Comparison of ENCODE assay signal across 19 mouse cellular contexts in genomic region chr10:98562297-98562912, GRCm38 (mm10).
"Had no signal": no experiment of that assay in that cellular context is flagged by ENCODE, and none has a peak within 500 bp of the region (broad histone marks: within the 10 kb centered on the region; RNA-seq: fewer than 3 reads in every experiment).

No protein-coding gene starts in this region.

- H3K27ac ChIP-seq: liver, embryonic 12.5 days; liver, embryonic 14.5 days; midbrain, embryonic 10.5 days; midbrain, embryonic 12.5 days; neural tube, embryonic 13.5 days; neural tube, embryonic 15.5 days; stomach, embryonic 15.5 days; stomach, postnatal 0 days had no signal

- H3K27me3 ChIP-seq: liver, embryonic 12.5 days; midbrain, embryonic 12.5 days; neural tube, embryonic 13.5 days; neural tube, embryonic 15.5 days; stomach, embryonic 15.5 days had no signal

- H3K9ac ChIP-seq: liver, embryonic 12.5 days; liver, embryonic 14.5 days; midbrain, embryonic 12.5 days; neural tube, embryonic 13.5 days; neural tube, embryonic 15.5 days; stomach, embryonic 15.5 days had no signal

- H3K4me2 ChIP-seq: liver, embryonic 12.5 days; midbrain, embryonic 12.5 days; neural tube, embryonic 13.5 days; neural tube, embryonic 15.5 days; stomach, embryonic 15.5 days had no signal

- H3K4me3 ChIP-seq: liver, embryonic 12.5 days; midbrain, embryonic 10.5 days; midbrain, embryonic 12.5 days; myocyte; neural tube, embryonic 13.5 days; neural tube, embryonic 15.5 days; stomach, embryonic 15.5 days had no signal

- DNase-seq: lung, adult 18-20 months; lung, postnatal 36 days; midbrain, embryonic 14.5 days; retina, postnatal 1 day; right cerebral cortex, adult 18-20 months; right cerebral cortex, postnatal 14 days; thymus, adult 2 months; thymus, postnatal 25 days; thymus, postnatal 4 days had no signal

- ATAC-seq: liver, embryonic 12.5 days; midbrain, embryonic 16.5 days had no signal

- H3K4me1 ChIP-seq: liver, embryonic 12.5 days; midbrain, embryonic 10.5 days; midbrain, embryonic 12.5 days; neural tube, embryonic 13.5 days; neural tube, embryonic 15.5 days; stomach, embryonic 15.5 days had no signal

- H3K9me3 ChIP-seq: liver, embryonic 12.5 days; midbrain, embryonic 10.5 days; midbrain, embryonic 12.5 days; neural tube, embryonic 13.5 days; neural tube, embryonic 15.5 days; stomach, embryonic 15.5 days had no signal

- H3K36me3 ChIP-seq: liver, embryonic 12.5 days; midbrain, embryonic 10.5 days; midbrain, embryonic 12.5 days; neural tube, embryonic 13.5 days; neural tube, embryonic 15.5 days; stomach, embryonic 15.5 days had no signal
